Comparison of ENCODE assay signal across 17 mouse cellular contexts in the genomic region with DNA sequence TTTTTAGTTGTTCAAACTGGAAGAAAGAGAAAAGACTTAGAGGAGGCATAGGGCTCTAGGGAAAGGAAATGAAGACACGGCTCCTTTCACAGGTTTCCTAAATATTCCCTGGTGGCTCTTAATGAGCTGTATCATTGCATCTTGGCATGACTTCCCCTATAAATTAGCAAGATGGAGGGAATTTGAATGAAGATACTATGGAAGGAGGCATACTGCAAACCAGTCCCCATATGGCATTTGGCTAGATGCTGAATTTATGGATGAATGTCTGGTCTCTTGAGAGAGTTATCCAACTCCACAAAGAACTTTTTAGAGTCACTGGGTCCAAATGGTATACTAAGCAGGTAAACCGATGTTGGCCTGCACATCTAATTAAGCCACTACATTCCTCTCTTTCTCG.
"Had no signal": no experiment of that assay in that cellular context is flagged by ENCODE, and none has a peak within 500 bp of the region (broad histone marks: within the 10 kb centered on the region; RNA-seq: fewer than 3 reads in every experiment).

No protein-coding gene starts in this region.

- H3K4me3 ChIP-seq: lung, embryonic 15.5 days; megakaryocyte, embryonic 14.5 days; midbrain, embryonic 13.5 days; midbrain, embryonic 15.5 days; neural tube, embryonic 12.5 days; stomach, embryonic 15.5 days had no signal

- H3K36me3 ChIP-seq: lung, embryonic 15.5 days; midbrain, embryonic 13.5 days; midbrain, embryonic 15.5 days; neural tube, embryonic 12.5 days; stomach, embryonic 15.5 days had no signal

- H3K27me3 ChIP-seq: lung, embryonic 15.5 days; megakaryocyte, embryonic 14.5 days; midbrain, embryonic 13.5 days; midbrain, embryonic 15.5 days; neural tube, embryonic 12.5 days; stomach, embryonic 15.5 days had no signal

- H3K27ac ChIP-seq: lung, embryonic 15.5 days; macrophage; midbrain, embryonic 13.5 days; midbrain, embryonic 15.5 days; neural tube, embryonic 12.5 days; stomach, embryonic 15.5 days; stomach, postnatal 0 days had no signal

- H3K4me2 ChIP-seq: lung, embryonic 15.5 days; midbrain, embryonic 11.5 days; midbrain, embryonic 13.5 days; midbrain, embryonic 15.5 days; neural tube, embryonic 12.5 days; stomach, embryonic 15.5 days had no signal

- H3K9ac ChIP-seq: lung, embryonic 15.5 days; midbrain, embryonic 13.5 days; midbrain, embryonic 15.5 days; neural tube, embryonic 12.5 days; stomach, embryonic 15.5 days had no signal

- H3K9me3 ChIP-seq: lung, embryonic 15.5 days; midbrain, embryonic 13.5 days; midbrain, embryonic 15.5 days; neural tube, embryonic 12.5 days; stomach, embryonic 15.5 days had no signal

- DNase-seq: lung, adult 2 months; lung, postnatal 14 days; lung, postnatal 36 days; right cerebral cortex, postnatal 14 days; thymus, adult 2 months; thymus, postnatal 25 days; thymus, postnatal 4 days had no signal

- H3K4me1 ChIP-seq: lung, embryonic 15.5 days; megakaryocyte, embryonic 14.5 days; midbrain, embryonic 13.5 days; midbrain, embryonic 15.5 days; neural tube, embryonic 12.5 days; stomach, embryonic 15.5 days had no signal

- ATAC-seq: lung, postnatal 0 days; midbrain, embryonic 13.5 days; midbrain, embryonic 15.5 days had no signal
